Mouse (Mus musculus): ENCODE measurements around the gene AK157302. TPM values are rescaled to one million over a fixed set of nuclear protein-coding genes. Genes with fewer than 3 reads are reported as not detected.

AK157302 gene
- polyA plus RNA-seq, 1 experiment from 2014 or later, result 0.23 TPM

GRCm38 (mm10) chr13:21506221-21506649 lies 11.2 kb downstream of the AK157302 start:
- H3K9me3 ChIP-seq (ENCODE audit: control insufficient read depth, low read length), result no peaks in the 10 kb centered on the region
- H3K27me3 ChIP-seq (ENCODE audit: control insufficient read depth, insufficient read depth, low read length), result no peaks in the 10 kb centered on the region
- H3K4me2 ChIP-seq (replicated peaks; ENCODE audit: low read depth, low read length), result peak overlapping the region; percentile 35
- H3K4me1 ChIP-seq (replicated peaks; ENCODE audit: control insufficient read depth, insufficient read depth, low read length), result no peaks in the 10 kb centered on the region
- peak overlapping the region; percentile 68 for H3K4me3 ChIP-seq (ENCODE audit: low read depth, low read length)
- no peaks in the 10 kb centered on the region for H3K36me3 ChIP-seq (ENCODE audit: control insufficient read depth, insufficient read depth, low read length)
- H3K9ac ChIP-seq (ENCODE audit: low read depth, low read length), result peak overlapping the region; percentile 73
- peak; percentile 98 for ATAC-seq (ENCODE audit: low FRiP score)
- peak; percentile 85 for DNase-seq (ENCODE audit: low spot score)
- under 1% methylated on average over 20 of the region's 21 CpGs for WGBS
- H3K27ac ChIP-seq (ENCODE audit: low read depth, low read length), result peak overlapping the region; percentile 60; the same call in 1 of the 2 replicates

- Histone ChIP-seq H3K27me3 (ENCODE audit: control insufficient read depth, insufficient read depth, low read length) (no peaks in the 10 kb centered on the region), H3K4me2 (replicated peaks; ENCODE audit: low read depth, low read length) (peak overlapping the region; percentile 41), H3K9me3 (ENCODE audit: control insufficient read depth, low read length) (no peaks in the 10 kb centered on the region), H3K4me1 (replicated peaks; ENCODE audit: control insufficient read depth, insufficient read depth, low read length) (no peaks in the 10 kb centered on the region), H3K36me3 (ENCODE audit: control insufficient read depth, insufficient read depth, low read length) (no peaks in the 10 kb centered on the region), H3K27ac (ENCODE audit: low read depth, low read length) (no peak overlapping the region), H3K4me3 (ENCODE audit: low read depth, low read length) (peak overlapping the region; percentile 90), H3K9ac (ENCODE audit: low read depth, low read length) (no peak overlapping the region)
- ATAC-seq (ENCODE audit: low FRiP score), result no peak
- DNase-seq (ENCODE audit: low spot score), result peak; percentile 19
- 54% methylated on average over 7 of the region's 7 CpGs for WGBS
These were observed 35.1 kb downstream of the AK157302 start for GRCm38 (mm10) chr13:21530136-21530535.

- H3K4me1 ChIP-seq (replicated peaks; ENCODE audit: control insufficient read depth, insufficient read depth, low read length), result no peaks in the 10 kb centered on the region
- DNase-seq (ENCODE audit: low spot score), result peak; percentile 89
- no peaks in the 10 kb centered on the region for H3K9me3 ChIP-seq (ENCODE audit: control insufficient read depth, low read length)
- peak within 1 kb of the TSS; percentile 49 for H3K4me2 ChIP-seq (replicated peaks; ENCODE audit: low read depth, low read length)
- under 1% methylated on average over 37 of the region's 39 CpGs for WGBS
- no peaks in the 10 kb centered on the region for H3K36me3 ChIP-seq (ENCODE audit: control insufficient read depth, insufficient read depth, low read length)
- peak; percentile 99 for ATAC-seq (ENCODE audit: low FRiP score)
- peak within 1 kb of the TSS; percentile 99 for H3K9ac ChIP-seq (ENCODE audit: low read depth, low read length)
- no peaks in the 10 kb centered on the region for H3K27me3 ChIP-seq (ENCODE audit: control insufficient read depth, insufficient read depth, low read length)
- H3K27ac ChIP-seq (ENCODE audit: low read depth, low read length), result peak within 1 kb of the TSS; percentile 90
- H3K4me3 ChIP-seq (ENCODE audit: low read depth, low read length), result peak within 1 kb of the TSS; percentile 90
These were observed 35.8 kb downstream of the AK157302 start, which contains the start of gene Zkscan8 for GRCm38 (mm10) chr13:21530781-21531201. Gene Zkscan8 (minus strand): TSS chr13:21531120.

GRCm38 (mm10) chr13:21542708-21543107 lies 47.7 kb downstream of the AK157302 start, which contains the start of gene Olfr1366:
Gene Olfr1366 (minus strand): TSS chr13:21542808.
- Histone ChIP-seq H3K27ac (ENCODE audit: low read depth, low read length) (no peak within 1 kb of the TSS), H3K4me1 (replicated peaks; ENCODE audit: control insufficient read depth, insufficient read depth, low read length) (no peaks in the 10 kb centered on the region), H3K9ac (ENCODE audit: low read depth, low read length) (no peak within 1 kb of the TSS), H3K36me3 (ENCODE audit: control insufficient read depth, insufficient read depth, low read length) (no peaks in the 10 kb centered on the region), H3K9me3 (ENCODE audit: control insufficient read depth, low read length) (no peaks in the 10 kb centered on the region), H3K4me2 (replicated peaks; ENCODE audit: low read depth, low read length) (no peak within 1 kb of the TSS), H3K27me3 (ENCODE audit: control insufficient read depth, insufficient read depth, low read length) (no peaks in the 10 kb centered on the region), H3K4me3 (ENCODE audit: low read depth, low read length) (no peak within 1 kb of the TSS)
- no peak for ATAC-seq (ENCODE audit: low FRiP score)
- WGBS, result 70% methylated on average over 1 of the region's 1 CpGs
- no peak for DNase-seq (ENCODE audit: low spot score)

MicroRNA genes within 50 kb of the gene (microRNA counts, 519-probe panel; counts per million panel counts)
- microRNA mmu-miR-1896, result not detected

Other genes starting within 250 kb of the AK157302 start
- gene Gpx5, start 202.5 kb upstream of the AK157302 start, polyA plus RNA-seq (2014; fragmentation: Nextera tagmentation; extraction: Ambion mirVana), result not detected in 2 replicates
- gene Gpx6, start 183.1 kb upstream of the AK157302 start, polyA plus RNA-seq (2014; fragmentation: Nextera tagmentation; extraction: Ambion mirVana), result 0.32 TPM in 1 of 2 replicates, not detected in the other
- gene Olfr1367, start 148.3 kb upstream of the AK157302 start, polyA plus RNA-seq (2014; fragmentation: Nextera tagmentation; extraction: Ambion mirVana), result not detected in 2 replicates
- 18.7 and 20.3 TPM in 2 replicates for gene Zscan12, start 132.4 kb upstream of the AK157302 start, polyA plus RNA-seq (2014; fragmentation: Nextera tagmentation; extraction: Ambion mirVana)
- gene Zkscan3, start 92.5 kb upstream of the AK157302 start, polyA plus RNA-seq (2014; fragmentation: Nextera tagmentation; extraction: Ambion mirVana), result 84.8 and 90.5 TPM in 2 replicates
- 5.9 and 6.0 TPM in 2 replicates for gene Pgbd1, start 54.2 kb upstream of the AK157302 start, polyA plus RNA-seq (2014; fragmentation: Nextera tagmentation; extraction: Ambion mirVana)
- gene Zscan26, start 41.5 kb upstream of the AK157302 start, polyA plus RNA-seq (2014; fragmentation: Nextera tagmentation; extraction: Ambion mirVana), result 18.4 and 21.0 TPM in 2 replicates
- 2.5 and 3.4 TPM in 2 replicates for gene Nkapl, start 26.7 kb upstream of the AK157302 start, polyA plus RNA-seq (2014; fragmentation: Nextera tagmentation; extraction: Ambion mirVana)
- gene Zkscan4, start 16.3 kb upstream of the AK157302 start, polyA plus RNA-seq (2014; fragmentation: Nextera tagmentation; extraction: Ambion mirVana), result 5.2 and 5.9 TPM in 2 replicates
- not detected in 2 replicates for gene Gm10065, start 15.8 kb upstream of the AK157302 start, polyA plus RNA-seq (2014; fragmentation: Nextera tagmentation; extraction: Ambion mirVana)
- 3.7 and 5.1 TPM in 2 replicates for gene Gm11273, start 6.2 kb downstream of the AK157302 start, polyA plus RNA-seq (2014; fragmentation: Nextera tagmentation; extraction: Ambion mirVana)
- 9.8 and 11.0 TPM in 2 replicates for gene Zkscan8, start 35.9 kb downstream of the AK157302 start, polyA plus RNA-seq (2014; fragmentation: Nextera tagmentation; extraction: Ambion mirVana)
- 0.05 and 0.25 TPM in 2 replicates for gene Olfr1366, start 47.6 kb downstream of the AK157302 start, polyA plus RNA-seq (2014; fragmentation: Nextera tagmentation; extraction: Ambion mirVana)
- gene Olfr1535, start 64.7 kb downstream of the AK157302 start, polyA plus RNA-seq (2014; fragmentation: Nextera tagmentation; extraction: Ambion mirVana), result 0.17 TPM in 1 of 2 replicates, not detected in the other
- gene Olfr1364, start 86.5 kb downstream of the AK157302 start, polyA plus RNA-seq (2014; fragmentation: Nextera tagmentation; extraction: Ambion mirVana), result not detected in 2 replicates
- gene Olfr1362, start 118.8 kb downstream of the AK157302 start, polyA plus RNA-seq (2014; fragmentation: Nextera tagmentation; extraction: Ambion mirVana), result not detected in 2 replicates
- gene Olfr11, start 147.3 kb downstream of the AK157302 start, polyA plus RNA-seq (2014; fragmentation: Nextera tagmentation; extraction: Ambion mirVana), result not detected in 2 replicates
- gene Olfr1361, start 168.2 kb downstream of the AK157302 start, polyA plus RNA-seq (2014; fragmentation: Nextera tagmentation; extraction: Ambion mirVana), result not detected in 2 replicates
- not detected in 2 replicates for gene Olfr1360, start 182.2 kb downstream of the AK157302 start, polyA plus RNA-seq (2014; fragmentation: Nextera tagmentation; extraction: Ambion mirVana)
- not detected in 2 replicates for gene Olfr1359, start 202.9 kb downstream of the AK157302 start, polyA plus RNA-seq (2014; fragmentation: Nextera tagmentation; extraction: Ambion mirVana)
- 2.1 and 3.0 TPM in 2 replicates for gene Hist1h2bl, start 220.9 kb downstream of the AK157302 start, polyA plus RNA-seq (2014; fragmentation: Nextera tagmentation; extraction: Ambion mirVana)
- 17.3 and 25.6 TPM in 2 replicates for gene Hist1h2ai, start 221.2 kb downstream of the AK157302 start, polyA plus RNA-seq (2014; fragmentation: Nextera tagmentation; extraction: Ambion mirVana)
- gene Hist1h3h, start 222.4 kb downstream of the AK157302 start, polyA plus RNA-seq (2014; fragmentation: Nextera tagmentation; extraction: Ambion mirVana), result 12.7 and 20.0 TPM in 2 replicates
- gene Hist1h2bm, start 226.8 kb downstream of the AK157302 start, polyA plus RNA-seq (2014; fragmentation: Nextera tagmentation; extraction: Ambion mirVana), result 4.2 and 4.3 TPM in 2 replicates
- gene Hist1h4j, start 239.8 kb downstream of the AK157302 start, polyA plus RNA-seq (2014; fragmentation: Nextera tagmentation; extraction: Ambion mirVana), result 0.94 and 1.4 TPM in 2 replicates

Data from hindbrain, embryonic 11.5 days (tissue).